Mouse (Mus musculus): ENCODE data around the gene Fbxw17. TPM values are rescaled to one million over a fixed set of nuclear protein-coding genes. Genes with fewer than 3 reads are reported as not detected.
"Not testable (repeated sequence)": the region's sequence is repeated elsewhere in the genome, so short reads cannot be mapped to it uniquely, and the experiment has no call there.

Fbxw17 gene
- 32.2 and 38.6 TPM in 2 replicates for polyA plus RNA-seq (2014; fragmentation: Nextera tagmentation; extraction: Ambion mirVana)

- H3K27ac ChIP-seq (replicated peaks; ENCODE audit: low read depth, low read length): peak within 1 kb of the TSS; percentile 74
- peak; percentile 90 for DNase-seq
- H3K9me3 ChIP-seq (ENCODE audit: control insufficient read depth, low read length): no peaks in the 10 kb centered on the region
- H3K9ac ChIP-seq (replicated peaks; ENCODE audit: low read length): peak within 1 kb of the TSS; percentile 88
- peak within 1 kb of the TSS; percentile 73 for H3K4me3 ChIP-seq (replicated peaks; ENCODE audit: low read depth, low read length)
- H3K36me3 ChIP-seq (ENCODE audit: control insufficient read depth, insufficient read depth, low read length): peaks cover 13% of the 10 kb centered on the region
- H3K4me1 ChIP-seq (ENCODE audit: control insufficient read depth, insufficient read depth, low read length): peaks cover 12% of the 10 kb centered on the region
- peak within 1 kb of the TSS; percentile 62 for H3K4me2 ChIP-seq (ENCODE audit: low read length)
- ATAC-seq (ENCODE audit: low FRiP score, low TSS enrichment): peak; percentile 93
- WGBS: 13% methylated on average over 32 of the region's 35 CpGs
- H3K27me3 ChIP-seq (ENCODE audit: control insufficient read depth, insufficient read depth, low read length): no peaks in the 10 kb centered on the region
Measured at GRCm38 (mm10) chr13:50417389-50418183, at the start of gene Fbxw17. Fbxw17 (plus strand) TSS chr13:50417864.

- not testable (repeated sequence) for H3K27me3 ChIP-seq (ENCODE audit: control insufficient read depth, insufficient read depth, low read length); H3K27ac ChIP-seq (replicated peaks; ENCODE audit: low read depth, low read length); H3K9me3 ChIP-seq (ENCODE audit: control insufficient read depth, low read length); H3K36me3 ChIP-seq (ENCODE audit: control insufficient read depth, insufficient read depth, low read length); H3K4me3 ChIP-seq (replicated peaks; ENCODE audit: low read depth, low read length); H3K4me2 ChIP-seq (ENCODE audit: low read length); ATAC-seq (ENCODE audit: low FRiP score, low TSS enrichment); DNase-seq; H3K9ac ChIP-seq (replicated peaks; ENCODE audit: low read length); H3K4me1 ChIP-seq (ENCODE audit: control insufficient read depth, insufficient read depth, low read length)
- 77% methylated on average over 5 of the region's 5 CpGs for WGBS
Measured at GRCm38 (mm10) chr13:50372934-50373705, 44.5 kb upstream of the Fbxw17 start.

- not testable (repeated sequence) for H3K27me3 ChIP-seq (ENCODE audit: control insufficient read depth, insufficient read depth, low read length); H3K4me1 ChIP-seq (ENCODE audit: control insufficient read depth, insufficient read depth, low read length); H3K27ac ChIP-seq (replicated peaks; ENCODE audit: low read depth, low read length); H3K9me3 ChIP-seq (ENCODE audit: control insufficient read depth, low read length); H3K36me3 ChIP-seq (ENCODE audit: control insufficient read depth, insufficient read depth, low read length); DNase-seq; H3K9ac ChIP-seq (replicated peaks; ENCODE audit: low read length); ATAC-seq (ENCODE audit: low FRiP score, low TSS enrichment); H3K4me3 ChIP-seq (replicated peaks; ENCODE audit: low read depth, low read length); H3K4me2 ChIP-seq (ENCODE audit: low read length)
Measured at GRCm38 (mm10) chr13:50389146-50389545, 28.5 kb upstream of the Fbxw17 start.

- Histone ChIP-seq H3K4me3 (replicated peaks; ENCODE audit: low read depth, low read length) (peak overlapping the region; percentile 73), H3K9ac (replicated peaks; ENCODE audit: low read length) (peak overlapping the region; percentile 88; the same call in 1 of the 2 replicates), H3K4me2 (ENCODE audit: low read length) (peak overlapping the region; percentile 62), H3K27ac (replicated peaks; ENCODE audit: low read depth, low read length) (no peak overlapping the region), H3K36me3 (ENCODE audit: control insufficient read depth, insufficient read depth, low read length) (peaks cover 21% of the 10 kb centered on the region), H3K4me1 (ENCODE audit: control insufficient read depth, insufficient read depth, low read length) (peaks cover 12% of the 10 kb centered on the region), H3K27me3 (ENCODE audit: control insufficient read depth, insufficient read depth, low read length) (no peaks in the 10 kb centered on the region), H3K9me3 (ENCODE audit: control insufficient read depth, low read length) (no peaks in the 10 kb centered on the region)
- ATAC-seq (ENCODE audit: low FRiP score, low TSS enrichment) (no peak), DNase-seq (peak; percentile 26)
- WGBS: 52% methylated on average over 3 of the region's 3 CpGs
Measured at GRCm38 (mm10) chr13:50418421-50418820, 757 bp downstream of the Fbxw17 start.

GRCm38 (mm10) chr13:50423625-50424209, 6.1 kb downstream of the Fbxw17 start:
- Histone ChIP-seq H3K9me3 (ENCODE audit: control insufficient read depth, low read length) (no peaks in the 10 kb centered on the region), H3K9ac (replicated peaks; ENCODE audit: low read length) (no peak overlapping the region), H3K4me1 (ENCODE audit: control insufficient read depth, insufficient read depth, low read length) (peaks cover 5% of the 10 kb centered on the region), H3K4me2 (ENCODE audit: low read length) (no peak overlapping the region), H3K27me3 (ENCODE audit: control insufficient read depth, insufficient read depth, low read length) (no peaks in the 10 kb centered on the region), H3K4me3 (replicated peaks; ENCODE audit: low read depth, low read length) (no peak overlapping the region), H3K36me3 (ENCODE audit: control insufficient read depth, insufficient read depth, low read length) (peaks cover 74% of the 10 kb centered on the region), H3K27ac (replicated peaks; ENCODE audit: low read depth, low read length) (no peak overlapping the region)
- WGBS: 94% methylated on average over 8 of the region's 8 CpGs
- DNase-seq (no peak), ATAC-seq (ENCODE audit: low FRiP score, low TSS enrichment) (no peak)

- ATAC-seq (ENCODE audit: low FRiP score, low TSS enrichment) (no peak), DNase-seq (no peak)
- 95% methylated on average over 2 of the region's 2 CpGs for WGBS
- no peaks in the 10 kb centered on the region for H3K4me1 ChIP-seq (ENCODE audit: control insufficient read depth, insufficient read depth, low read length)
- H3K9ac ChIP-seq (replicated peaks; ENCODE audit: low read length): no peak overlapping the region
- H3K27me3 ChIP-seq (ENCODE audit: control insufficient read depth, insufficient read depth, low read length): no peaks in the 10 kb centered on the region
- H3K36me3 ChIP-seq (ENCODE audit: control insufficient read depth, insufficient read depth, low read length): peaks cover 82% of the 10 kb centered on the region
- no peak overlapping the region for H3K4me3 ChIP-seq (replicated peaks; ENCODE audit: low read depth, low read length)
- no peaks in the 10 kb centered on the region for H3K9me3 ChIP-seq (ENCODE audit: control insufficient read depth, low read length)
- H3K4me2 ChIP-seq (ENCODE audit: low read length): no peak overlapping the region
- no peak overlapping the region for H3K27ac ChIP-seq (replicated peaks; ENCODE audit: low read depth, low read length)
Measured at GRCm38 (mm10) chr13:50424517-50424916, 6.9 kb downstream of the Fbxw17 start.

- ATAC-seq (ENCODE audit: low FRiP score, low TSS enrichment): no peak
- Histone ChIP-seq H3K27me3 (ENCODE audit: control insufficient read depth, insufficient read depth, low read length) (no peaks in the 10 kb centered on the region), H3K4me2 (ENCODE audit: low read length) (no peak overlapping the region), H3K4me3 (replicated peaks; ENCODE audit: low read depth, low read length) (no peak overlapping the region), H3K27ac (replicated peaks; ENCODE audit: low read depth, low read length) (no peak overlapping the region), H3K9me3 (ENCODE audit: control insufficient read depth, low read length) (no peaks in the 10 kb centered on the region), H3K4me1 (ENCODE audit: control insufficient read depth, insufficient read depth, low read length) (no peaks in the 10 kb centered on the region), H3K36me3 (ENCODE audit: control insufficient read depth, insufficient read depth, low read length) (peaks cover 96% of the 10 kb centered on the region), H3K9ac (replicated peaks; ENCODE audit: low read length) (no peak overlapping the region)
- DNase-seq: no peak
- WGBS: 92% methylated on average over 4 of the region's 4 CpGs
Measured at GRCm38 (mm10) chr13:50426686-50427085, 9.0 kb downstream of the Fbxw17 start.

- no peak within 1 kb of the TSS for H3K4me2 ChIP-seq (ENCODE audit: low read length)
- ATAC-seq (ENCODE audit: low FRiP score, low TSS enrichment) (no peak), DNase-seq (no peak)
- H3K36me3 ChIP-seq (ENCODE audit: control insufficient read depth, insufficient read depth, low read length): no peaks in the 10 kb centered on the region
- no peak within 1 kb of the TSS for H3K9ac ChIP-seq (replicated peaks; ENCODE audit: low read length)
- peaks cover 7% of the 10 kb centered on the region; the same call in 1 of the 2 replicates for H3K4me1 ChIP-seq (ENCODE audit: control insufficient read depth, insufficient read depth, low read length)
- no peaks in the 10 kb centered on the region for H3K27me3 ChIP-seq (ENCODE audit: control insufficient read depth, insufficient read depth, low read length)
- WGBS: 83% methylated on average over 2 of the region's 2 CpGs
- H3K9me3 ChIP-seq (ENCODE audit: control insufficient read depth, low read length): no peaks in the 10 kb centered on the region
- no peak within 1 kb of the TSS for H3K27ac ChIP-seq (replicated peaks; ENCODE audit: low read depth, low read length)
- H3K4me3 ChIP-seq (replicated peaks; ENCODE audit: low read depth, low read length): no peak within 1 kb of the TSS
Measured at GRCm38 (mm10) chr13:50443812-50444211, 26.1 kb downstream of the Fbxw17 start, which contains the start of gene Gm47429. Gm47429 (minus strand) TSS chr13:50443912.

All from midbrain, embryonic 14.5 days (tissue).